Mouse (Mus musculus) liver, postnatal 0 days (tissue): ENCODE data around the gene Ncstn.

ENCODE experiments used
- CTCF ChIP-seq: sonication (generic); IDR thresholded peaks from 2 replicates; pipeline ENCODE4 v1.5.1; 2016; ENCODE audit warnings: antibody characterized with exemption, low read depth
- EP300 ChIP-seq: IDR thresholded peaks from 2 replicates; pipeline ENCODE4 v1.6.1; 2016; ENCODE audit warnings: antibody characterized with exemption, low read depth, mild to moderate bottlenecking

- TF ChIP-seq CTCF (peak; percentile 89), EP300 (no peak)
Measured at GRCm38 (mm10) chr1:172046938-172047337, 35.7 kb downstream of the Ncstn start.
